Mouse (Mus musculus) liver, embryonic 15.5 days (tissue): Measurements from ENCODE around the gene Ankrd44. TPM values are rescaled to one million over a fixed set of nuclear protein-coding genes. Genes with fewer than 3 reads are reported as not detected.

ENCODE experiments used
- ATAC-seq: fragments of 200-750 bp; cut with Nextera tagmentation; 2 replicates; pipeline ENCODE4 v1.8.0; 2017; ENCODE audit warnings: moderate number of reproducible peaks, mild to moderate bottlenecking, moderate library complexity; ENCODE audit not compliant: insufficient read depth
- H3K27ac ChIP-seq: fragments of 300-500 bp; sonication (generic); replicated peaks from 2 replicates; pipeline ENCODE4 v1.5.1; 2015; ENCODE audit warnings: mild to moderate bottlenecking, inconsistent platforms
- H3K27me3 ChIP-seq: fragments of 300-500 bp; sonication (generic); 2 replicates; pipeline ENCODE4 v1.6.1; 2015; ENCODE audit warnings: mild to moderate bottlenecking, inconsistent platforms
- H3K36me3 ChIP-seq: fragments of 300-500 bp; sonication (generic); replicated peaks from 2 replicates; pipeline ENCODE4 v1.6.1; 2015; ENCODE audit warnings: moderate library complexity, mild to moderate bottlenecking, inconsistent platforms
- H3K4me1 ChIP-seq: fragments of 300-500 bp; sonication (generic); replicated peaks from 2 replicates; pipeline ENCODE4 v1.6.1; 2015; ENCODE audit warnings: inconsistent platforms
- H3K4me2 ChIP-seq: fragments of 300-500 bp; sonication (generic); 2 replicates; pipeline ENCODE4 v1.6.1; 2015; ENCODE audit warnings: moderate library complexity, mild to moderate bottlenecking, inconsistent platforms
- H3K4me3 ChIP-seq: fragments of 300-500 bp; sonication (generic); replicated peaks from 2 replicates; pipeline ENCODE4 v1.5.1; 2015; ENCODE audit warnings: mild to moderate bottlenecking, inconsistent platforms
- H3K9ac ChIP-seq: fragments of 300-500 bp; sonication (generic); 2 replicates; pipeline ENCODE4 v1.6.1; 2015; ENCODE audit warnings: moderate library complexity, mild to moderate bottlenecking, inconsistent platforms
- H3K9me3 ChIP-seq: fragments of 300-500 bp; sonication (generic); replicated peaks from 2 replicates; pipeline ENCODE4 v1.6.1; 2016; ENCODE audit warnings: inconsistent platforms
- WGBS: fragments of 180-500 bp; shearing (Covaris S2); methylation state at CpG from one replicate; pipeline ENCODE4 v1.1.7; 2015; ENCODE audit warnings: mixed read lengths; ENCODE audit not compliant: insufficient replicate concordance; 5-methylcytosine and 5-hydroxymethylcytosine counted together
- polyA plus RNA-seq: library from polyadenylated mRNA; unstranded; fragments of >200 nt; fragmentation: Nextera tagmentation; extraction: Ambion mirVana; gene quantifications from 2 replicates; pipeline ENCODE4 v1.2.1, GENCODE M21; 2015

The Ankrd44 gene
- polyA plus RNA-seq, 1 experiment from 2014 or later = 3.7 TPM

- H3K36me3 ChIP-seq = peaks cover 8% of the 10 kb centered on the region
- H3K4me2 ChIP-seq = no peak overlapping the region
- 56% methylated on average over 6 of the region's 6 CpGs for WGBS
- H3K4me3 ChIP-seq = no peak overlapping the region
- H3K27me3 ChIP-seq = no peaks in the 10 kb centered on the region
- ATAC-seq = no peak
- no peak overlapping the region for H3K27ac ChIP-seq
- H3K9me3 ChIP-seq = no peaks in the 10 kb centered on the region
- H3K9ac ChIP-seq = no peak overlapping the region
- no peaks in the 10 kb centered on the region for H3K4me1 ChIP-seq
These were observed 265.5 kb downstream of the Ankrd44 start for GRCm38 (mm10) chr1:54660674-54661073.

- Histone ChIP-seq H3K4me3 (no peak overlapping the region), H3K9ac (no peak overlapping the region), H3K36me3 (peaks cover 8% of the 10 kb centered on the region), H3K9me3 (no peaks in the 10 kb centered on the region), H3K4me2 (no peak overlapping the region), H3K27ac (no peak overlapping the region), H3K4me1 (no peaks in the 10 kb centered on the region), H3K27me3 (no peaks in the 10 kb centered on the region)
- ATAC-seq = no peak
- 71% methylated on average over 4 of the region's 4 CpGs for WGBS
These were observed 267.6 kb downstream of the Ankrd44 start for GRCm38 (mm10) chr1:54658558-54658957.

GRCm38 (mm10) chr1:54648237-54648636, 277.9 kb downstream of the Ankrd44 start:
- Histone ChIP-seq H3K4me2 (no peak overlapping the region), H3K4me1 (no peaks in the 10 kb centered on the region), H3K4me3 (no peak overlapping the region), H3K27me3 (no peaks in the 10 kb centered on the region), H3K27ac (no peak overlapping the region), H3K9ac (no peak overlapping the region), H3K9me3 (no peaks in the 10 kb centered on the region), H3K36me3 (no peaks in the 10 kb centered on the region)
- no peak for ATAC-seq
- WGBS = 68% methylated on average over 5 of the region's 5 CpGs

- WGBS = 48% methylated on average over 3 of the region's 3 CpGs
- no peak for ATAC-seq
- H3K27me3 ChIP-seq = no peaks in the 10 kb centered on the region
- H3K9ac ChIP-seq = no peak overlapping the region
- H3K9me3 ChIP-seq = no peaks in the 10 kb centered on the region
- no peaks in the 10 kb centered on the region for H3K36me3 ChIP-seq
- no peak overlapping the region for H3K4me2 ChIP-seq
- no peaks in the 10 kb centered on the region for H3K4me1 ChIP-seq
- no peak overlapping the region for H3K27ac ChIP-seq
- H3K4me3 ChIP-seq = no peak overlapping the region
These were observed 278.8 kb downstream of the Ankrd44 start for GRCm38 (mm10) chr1:54647335-54647745.

GRCm38 (mm10) chr1:54640184-54640795, 285.9 kb downstream of the Ankrd44 start:
- H3K4me2 ChIP-seq = no peak overlapping the region
- 51% methylated on average over 5 of the region's 5 CpGs for WGBS
- H3K27me3 ChIP-seq = no peaks in the 10 kb centered on the region
- H3K36me3 ChIP-seq = no peaks in the 10 kb centered on the region
- no peaks in the 10 kb centered on the region for H3K4me1 ChIP-seq
- H3K9me3 ChIP-seq = no peaks in the 10 kb centered on the region
- H3K9ac ChIP-seq = no peak overlapping the region
- H3K4me3 ChIP-seq = no peak overlapping the region
- H3K27ac ChIP-seq = no peak overlapping the region
- ATAC-seq = no peak

GRCm38 (mm10) chr1:54639506-54640078, 286.6 kb downstream of the Ankrd44 start:
- Histone ChIP-seq H3K4me1 (no peaks in the 10 kb centered on the region), H3K27me3 (no peaks in the 10 kb centered on the region), H3K9ac (no peak overlapping the region), H3K4me2 (no peak overlapping the region), H3K4me3 (no peak overlapping the region), H3K36me3 (no peaks in the 10 kb centered on the region), H3K27ac (no peak overlapping the region), H3K9me3 (no peaks in the 10 kb centered on the region)
- WGBS = 67% methylated on average over 6 of the region's 6 CpGs
- ATAC-seq = no peak

GRCm38 (mm10) chr1:54639076-54639475, 287.1 kb downstream of the Ankrd44 start:
- no peaks in the 10 kb centered on the region for H3K4me1 ChIP-seq
- no peaks in the 10 kb centered on the region for H3K36me3 ChIP-seq
- H3K27ac ChIP-seq = no peak overlapping the region
- 44% methylated on average over 2 of the region's 2 CpGs for WGBS
- no peak overlapping the region for H3K4me2 ChIP-seq
- H3K9ac ChIP-seq = no peak overlapping the region
- H3K9me3 ChIP-seq = no peaks in the 10 kb centered on the region
- no peaks in the 10 kb centered on the region for H3K27me3 ChIP-seq
- no peak overlapping the region for H3K4me3 ChIP-seq
- ATAC-seq = no peak

GRCm38 (mm10) chr1:54637340-54637739, 288.8 kb downstream of the Ankrd44 start:
- H3K27ac ChIP-seq = no peak overlapping the region
- no peak overlapping the region for H3K4me3 ChIP-seq
- no peak overlapping the region for H3K9ac ChIP-seq
- WGBS = 58% methylated on average over 2 of the region's 2 CpGs
- H3K36me3 ChIP-seq = no peaks in the 10 kb centered on the region
- H3K4me1 ChIP-seq = no peaks in the 10 kb centered on the region
- no peaks in the 10 kb centered on the region for H3K27me3 ChIP-seq
- no peaks in the 10 kb centered on the region for H3K9me3 ChIP-seq
- no peak overlapping the region for H3K4me2 ChIP-seq
- ATAC-seq = no peak

GRCm38 (mm10) chr1:54629106-54629505, 297.1 kb downstream of the Ankrd44 start:
- Histone ChIP-seq H3K36me3 (no peaks in the 10 kb centered on the region), H3K4me1 (no peaks in the 10 kb centered on the region), H3K4me3 (no peak overlapping the region), H3K9ac (no peak overlapping the region), H3K27me3 (no peaks in the 10 kb centered on the region), H3K27ac (no peak overlapping the region), H3K9me3 (no peaks in the 10 kb centered on the region), H3K4me2 (no peak overlapping the region)
- 42% methylated on average over 1 of the region's 1 CpGs for WGBS
- ATAC-seq = no peak

GRCm38 (mm10) chr1:54614963-54615362, 311.2 kb downstream of the Ankrd44 start:
- ATAC-seq = no peak
- H3K36me3 ChIP-seq = no peaks in the 10 kb centered on the region
- H3K27ac ChIP-seq = no peak overlapping the region
- H3K4me1 ChIP-seq = no peaks in the 10 kb centered on the region
- H3K9ac ChIP-seq = no peak overlapping the region
- no peak overlapping the region for H3K4me3 ChIP-seq
- 75% methylated on average over 6 of the region's 6 CpGs for WGBS
- H3K27me3 ChIP-seq = no peaks in the 10 kb centered on the region
- no peak overlapping the region for H3K4me2 ChIP-seq
- H3K9me3 ChIP-seq = no peaks in the 10 kb centered on the region

- Histone ChIP-seq H3K36me3 (no peaks in the 10 kb centered on the region), H3K9me3 (no peaks in the 10 kb centered on the region), H3K27me3 (no peaks in the 10 kb centered on the region), H3K27ac (no peak overlapping the region), H3K4me3 (no peak overlapping the region), H3K4me2 (no peak overlapping the region), H3K9ac (no peak overlapping the region), H3K4me1 (no peaks in the 10 kb centered on the region)
- 59% methylated on average over 6 of the region's 6 CpGs for WGBS
- no peak for ATAC-seq
These were observed 313.8 kb downstream of the Ankrd44 start for GRCm38 (mm10) chr1:54612344-54612743.

GRCm38 (mm10) chr1:54611891-54612290, 314.3 kb downstream of the Ankrd44 start:
- Histone ChIP-seq H3K36me3 (no peaks in the 10 kb centered on the region), H3K4me2 (no peak overlapping the region), H3K9me3 (no peaks in the 10 kb centered on the region), H3K9ac (no peak overlapping the region), H3K4me3 (no peak overlapping the region), H3K27ac (no peak overlapping the region), H3K27me3 (no peaks in the 10 kb centered on the region), H3K4me1 (no peaks in the 10 kb centered on the region)
- ATAC-seq = no peak
- WGBS = 66% methylated on average over 7 of the region's 7 CpGs
